Mouse (Mus musculus): ENCODE measurements around the gene Ets1.

- TF ChIP-seq CTCF (IDR thresholded peaks at IDR 0.05; ENCODE audit: low read depth, low read length) (no peak), GATA1 (IDR thresholded peaks at IDR 0.05; ENCODE audit: borderline replicate concordance, low read length) (no peak), TAL1 (conservative IDR thresholded peaks at IDR 0.05; ENCODE audit: low read depth, low read length) (no peak)
Measured at GRCm38 (mm10) chr9:32761326-32761725, 125.3 kb downstream of the Ets1 start.

Measured in G1E (cell line).